ENCODE assay signal across 29 mouse cellular contexts in the genomic region with DNA sequence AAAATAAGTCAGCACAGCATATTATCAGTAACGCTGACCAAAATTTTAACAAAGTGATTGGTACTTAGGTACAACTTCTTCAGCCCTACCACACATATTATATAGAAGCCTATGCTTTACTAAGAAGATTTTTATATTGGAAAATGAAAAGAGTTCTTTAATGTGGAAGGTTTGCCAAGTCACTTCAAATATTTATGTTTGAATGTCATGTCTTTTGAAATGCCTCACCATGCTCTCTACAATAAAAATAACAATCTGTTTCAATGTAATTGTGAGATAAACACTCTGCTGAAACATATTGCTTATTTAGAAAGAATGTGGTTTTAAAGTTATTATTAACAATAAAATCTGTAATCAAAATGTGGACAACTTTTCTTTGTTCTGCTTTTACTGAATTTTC.
"Had no signal": no experiment of that assay in that cellular context is flagged by ENCODE, and none has a peak within 500 bp of the region (broad histone marks: within the 10 kb centered on the region; RNA-seq: fewer than 3 reads in every experiment).

No protein-coding gene starts in this region.

- H3K9ac ChIP-seq: embryonic facial prominence, embryonic 12.5 days; embryonic facial prominence, embryonic 13.5 days; embryonic facial prominence, embryonic 15.5 days; forebrain, embryonic 12.5 days; forebrain, embryonic 13.5 days; forebrain, embryonic 15.5 days; forebrain, postnatal 0 days had no signal

- H3K36me3 ChIP-seq: embryonic facial prominence, embryonic 10.5 days; embryonic facial prominence, embryonic 12.5 days; embryonic facial prominence, embryonic 13.5 days; embryonic facial prominence, embryonic 15.5 days; forebrain, embryonic 10.5 days; forebrain, embryonic 12.5 days; forebrain, embryonic 15.5 days had no signal

- H3K4me2 ChIP-seq: embryonic facial prominence, embryonic 12.5 days; embryonic facial prominence, embryonic 13.5 days; embryonic facial prominence, embryonic 15.5 days; forebrain, embryonic 12.5 days; forebrain, embryonic 13.5 days; forebrain, embryonic 15.5 days had no signal

- H3K9me3 ChIP-seq: embryonic facial prominence, embryonic 10.5 days; embryonic facial prominence, embryonic 12.5 days; embryonic facial prominence, embryonic 13.5 days; embryonic facial prominence, embryonic 15.5 days; forebrain, embryonic 10.5 days; forebrain, embryonic 12.5 days; forebrain, embryonic 13.5 days; forebrain, embryonic 15.5 days had no signal

- DNase-seq: cerebellum, adult 2 months; cerebellum, adult 8-10 months; cerebellum, adult 9-10 months; cerebellum, adult 9-11 months; cerebellum, postnatal 10 days; cerebellum, postnatal 14 days; cerebellum, postnatal 25 days; cerebellum, postnatal 36 days; embryo, embryonic 11 days; forebrain, postnatal 0 days; gastrocnemius, adult 2 months; gastrocnemius, postnatal 10 days; gastrocnemius, postnatal 14 days; gastrocnemius, postnatal 25 days; gastrocnemius, postnatal 36 days; heart, adult 11 months; heart, adult 18-20 months; heart, adult 2 months had no signal

- H3K27ac ChIP-seq: embryonic facial prominence, embryonic 10.5 days; embryonic facial prominence, embryonic 12.5 days; embryonic facial prominence, embryonic 13.5 days; embryonic facial prominence, embryonic 15.5 days; forebrain, embryonic 10.5 days; forebrain, embryonic 12.5 days; forebrain, embryonic 13.5 days; forebrain, embryonic 15.5 days; gastrocnemius, adult 2 months; heart, adult 2 months had no signal

- H3K4me1 ChIP-seq: embryonic facial prominence, embryonic 10.5 days; embryonic facial prominence, embryonic 12.5 days; embryonic facial prominence, embryonic 13.5 days; embryonic facial prominence, embryonic 15.5 days; forebrain, embryonic 10.5 days; forebrain, embryonic 12.5 days; forebrain, embryonic 13.5 days; forebrain, embryonic 15.5 days had no signal

- H3K4me3 ChIP-seq: embryonic facial prominence, embryonic 10.5 days; embryonic facial prominence, embryonic 12.5 days; embryonic facial prominence, embryonic 13.5 days; embryonic facial prominence, embryonic 15.5 days; erythroblast, embryonic 14.5 days; forebrain, embryonic 10.5 days; forebrain, embryonic 12.5 days; forebrain, embryonic 13.5 days; forebrain, embryonic 15.5 days; gastrocnemius, adult 2 months; heart, adult 2 months had no signal

- ATAC-seq: forebrain, embryonic 13.5 days; forebrain, embryonic 14.5 days; forebrain, embryonic 15.5 days; forebrain, embryonic 16.5 days; forebrain, postnatal 0 days had no signal

- H3K27me3 ChIP-seq: embryonic facial prominence, embryonic 12.5 days; embryonic facial prominence, embryonic 13.5 days; embryonic facial prominence, embryonic 15.5 days; forebrain, embryonic 12.5 days; forebrain, embryonic 13.5 days; forebrain, embryonic 15.5 days had no signal
